Mouse (Mus musculus) lung, embryonic 14.5 days (tissue): ENCODE measurements around the gene Kctd6. TPM values are rescaled to one million over a fixed set of nuclear protein-coding genes. Genes with fewer than 3 reads are reported as not detected.

ENCODE experiments used
- ATAC-seq: fragments of 200-750 bp; cut with Nextera tagmentation; 2 replicates; pipeline ENCODE4 v1.8.0; 2017; ENCODE audit warnings: mild to moderate bottlenecking, moderate TSS enrichment, moderate library complexity; ENCODE audit not compliant: insufficient read depth
- DNase-seq: peaks from one replicate; pipeline ENCODE4 v3.0.0-alpha.2; 2015
- H3K27ac ChIP-seq: fragments of 300-500 bp; sonication (generic); 2 replicates; pipeline ENCODE4 v1.5.1; 2014; ENCODE audit warnings: low read depth, mild to moderate bottlenecking, moderate library complexity
- H3K27me3 ChIP-seq: fragments of 300-500 bp; sonication (generic); 2 replicates; pipeline ENCODE4 v1.6.1; 2014; ENCODE audit warnings: low read length, control low read depth; ENCODE audit not compliant: insufficient read depth
- H3K36me3 ChIP-seq: fragments of 300-500 bp; sonication (generic); 2 replicates; pipeline ENCODE4 v1.6.1; 2014; ENCODE audit warnings: control low read depth; ENCODE audit not compliant: insufficient read depth
- H3K4me1 ChIP-seq: fragments of 300-500 bp; sonication (generic); 2 replicates; pipeline ENCODE4 v1.6.1; 2014; ENCODE audit warnings: antibody characterized with exemption, control low read depth; ENCODE audit not compliant: insufficient read depth
- H3K4me2 ChIP-seq: fragments of 300-500 bp; sonication (generic); 2 replicates; pipeline ENCODE4 v1.6.1; 2014; ENCODE audit warnings: mild to moderate bottlenecking
- H3K4me3 ChIP-seq: fragments of 300-500 bp; sonication (generic); 2 replicates; pipeline ENCODE4 v1.5.1; 2014; ENCODE audit warnings: low read depth, low read length
- H3K9ac ChIP-seq: fragments of 300-500 bp; sonication (generic); 2 replicates; pipeline ENCODE4 v1.6.1; 2014
- H3K9me3 ChIP-seq: fragments of 300-500 bp; sonication (generic); 2 replicates; pipeline ENCODE4 v1.6.1; 2016; ENCODE audit warnings: low read depth, low read length, control low read depth
- CTCF ChIP-seq: IDR thresholded peaks from 2 replicates; pipeline ENCODE4 v1.5.1; 2016; ENCODE audit warnings: antibody characterized with exemption, low read depth
- WGBS: fragments of 180-500 bp; shearing (Covaris S2); extraction: QIAGEN DNeasy Blood & Tissue Kit; methylation state at CpG from one replicate; pipeline ENCODE4 v1.1.7; 2014; 5-methylcytosine and 5-hydroxymethylcytosine counted together
- polyA plus RNA-seq: library from polyadenylated mRNA; unstranded; fragments of >200 nt; fragmentation: Nextera tagmentation; extraction: Ambion mirVana; gene quantifications from 2 replicates; pipeline ENCODE4 v1.2.1, GENCODE M21; 2014

The Kctd6 gene
- polyA plus RNA-seq, 1 experiment from 2014 or later, result 16.6 TPM

DNA sequence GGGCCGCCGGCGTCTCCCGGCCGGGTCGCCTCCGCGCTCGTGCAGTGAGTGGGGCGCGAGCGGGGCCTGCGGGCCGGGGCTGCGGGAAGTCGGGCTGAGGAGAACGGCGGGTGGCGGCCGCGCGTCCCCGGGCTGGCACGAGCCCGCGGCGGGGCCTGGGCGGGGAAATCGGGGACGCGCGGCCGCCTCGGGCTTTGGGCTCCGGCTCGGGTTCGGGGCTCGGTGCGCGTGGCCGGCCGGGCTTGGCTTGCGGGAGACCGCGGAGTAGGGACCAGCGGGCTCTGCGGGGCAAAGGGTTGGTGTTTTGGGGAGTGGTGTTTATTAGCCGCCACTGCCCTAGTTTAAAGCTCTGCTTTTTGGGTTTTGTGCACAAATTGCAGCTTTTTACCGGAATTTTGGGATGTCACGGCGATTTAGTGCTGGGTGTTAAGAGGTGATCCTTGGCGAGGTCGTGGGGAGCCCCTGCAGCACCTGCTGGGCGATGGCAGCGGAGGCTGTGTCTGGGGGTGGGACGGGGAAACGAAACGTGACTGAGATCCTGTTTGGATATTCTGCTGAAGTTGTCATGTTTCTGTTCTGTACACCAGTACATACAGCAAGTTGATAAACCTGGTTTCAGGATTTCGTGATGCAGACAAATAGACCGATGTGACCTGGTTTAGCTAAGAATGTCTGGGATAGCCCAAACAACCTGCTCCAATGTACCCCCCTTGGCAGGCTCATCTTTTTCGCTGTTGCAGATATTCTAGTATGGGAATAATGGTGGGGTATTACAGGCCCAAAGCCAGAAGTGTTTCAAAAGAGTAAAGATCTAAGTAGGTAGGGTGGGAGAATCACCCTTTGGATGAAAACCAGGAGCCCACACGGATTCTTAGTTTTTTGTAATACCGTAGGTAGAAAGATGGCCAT is 613 bp downstream of the Kctd6 start:
- ATAC-seq, result peak; percentile 78
- Histone ChIP-seq H3K9me3 (no peaks in the 10 kb centered on the region), H3K4me1 (no peaks in the 10 kb centered on the region), H3K4me3 (peak overlapping the region; percentile 68), H3K9ac (peak overlapping the region; percentile 88), H3K36me3 (no peaks in the 10 kb centered on the region), H3K27ac (peak overlapping the region; percentile 86; the same call in 1 of the 2 replicates), H3K27me3 (no peaks in the 10 kb centered on the region), H3K4me2 (peak overlapping the region; percentile 91)
- DNase-seq, result peak; percentile 82
- TF ChIP-seq CTCF, result no peak
- WGBS, result 2% methylated on average over 48 of the region's 63 CpGs

- peak overlapping the region; percentile 68 for H3K4me3 ChIP-seq
- H3K36me3 ChIP-seq, result no peaks in the 10 kb centered on the region
- DNase-seq (peak; percentile 46), ATAC-seq (no peak)
- H3K27me3 ChIP-seq, result no peaks in the 10 kb centered on the region
- H3K9ac ChIP-seq, result peak overlapping the region; percentile 29; the same call in 1 of the 2 replicates
- no peaks in the 10 kb centered on the region for H3K9me3 ChIP-seq
- H3K4me1 ChIP-seq, result no peaks in the 10 kb centered on the region
- no peak overlapping the region for H3K27ac ChIP-seq
- 19% methylated on average over 21 of the region's 21 CpGs for WGBS
- peak overlapping the region; percentile 91 for H3K4me2 ChIP-seq
- no peak for TF ChIP-seq CTCF
Observed at GRCm38 (mm10) chr14:8215208-8215778, 1.4 kb downstream of the Kctd6 start.

- no peak for DNase-seq
Observed at GRCm38 (mm10) chr14:8216100-8216499, 2.2 kb downstream of the Kctd6 start.

DNA sequence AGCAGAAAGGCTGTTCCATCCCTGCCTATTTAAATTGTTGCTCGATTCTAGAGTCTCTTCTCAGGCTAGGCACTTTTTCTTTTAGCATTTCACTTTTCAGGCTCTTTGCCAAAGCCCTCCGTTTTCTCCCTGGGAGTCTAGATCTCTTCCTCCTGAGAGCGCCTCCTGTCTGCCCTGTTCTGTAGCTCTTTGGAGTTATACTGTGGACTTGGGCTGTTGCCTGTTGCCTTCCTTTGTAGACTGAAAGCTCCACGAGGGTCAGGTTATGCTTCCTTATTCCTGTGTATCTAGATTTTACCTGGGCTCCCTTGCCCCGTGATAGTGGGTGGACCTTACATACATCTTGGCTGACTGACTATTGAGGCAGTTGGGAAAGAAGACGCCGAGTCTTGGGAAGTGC is 4.3 kb downstream of the Kctd6 start:
- TF ChIP-seq CTCF, result 0 out of 2 replicates have a peak, but pooled peaks have one; percentile 7

More at GRCm38 (mm10) chr14:8216100-8216499, 2.2 kb downstream of the Kctd6 start:
- H3K4me3 ChIP-seq, result peak overlapping the region; percentile 68; the same call in 1 of the 2 replicates
- TF ChIP-seq CTCF, result no peak
- H3K9me3 ChIP-seq, result no peaks in the 10 kb centered on the region
- no peaks in the 10 kb centered on the region for H3K36me3 ChIP-seq
- no peak overlapping the region for H3K27ac ChIP-seq
- no peaks in the 10 kb centered on the region for H3K4me1 ChIP-seq
- WGBS, result 67% methylated on average over 5 of the region's 5 CpGs
- H3K9ac ChIP-seq, result no peak overlapping the region
- no peaks in the 10 kb centered on the region for H3K27me3 ChIP-seq
- no peak for ATAC-seq
- H3K4me2 ChIP-seq, result peak overlapping the region; percentile 91

GRCm38 (mm10) chr14:8218730-8219380 is 4.9 kb downstream of the Kctd6 start:
- WGBS, result 35% methylated on average over 10 of the region's 10 CpGs
- Histone ChIP-seq H3K9me3 (no peaks in the 10 kb centered on the region), H3K4me3 (no peak overlapping the region), H3K4me2 (no peak overlapping the region), H3K4me1 (no peaks in the 10 kb centered on the region), H3K27ac (no peak overlapping the region), H3K36me3 (peaks cover 8% of the 10 kb centered on the region; the same call in 1 of the 2 replicates), H3K9ac (no peak overlapping the region), H3K27me3 (no peaks in the 10 kb centered on the region)
- no peak for TF ChIP-seq CTCF
- ATAC-seq (no peak), DNase-seq (peak; percentile 15)

More for the DNA sequence above, 4.3 kb downstream of the Kctd6 start:
- Histone ChIP-seq H3K36me3 (peaks cover 7% of the 10 kb centered on the region; the same call in 1 of the 2 replicates), H3K4me1 (no peaks in the 10 kb centered on the region), H3K27me3 (no peaks in the 10 kb centered on the region), H3K4me3 (no peak overlapping the region), H3K27ac (no peak overlapping the region), H3K9ac (no peak overlapping the region), H3K4me2 (no peak overlapping the region), H3K9me3 (no peaks in the 10 kb centered on the region)
- 55% methylated on average over 7 of the region's 7 CpGs for WGBS
- ATAC-seq (no peak), DNase-seq (no peak)

- no peaks in the 10 kb centered on the region for H3K9me3 ChIP-seq
- DNase-seq (no peak), ATAC-seq (no peak)
- TF ChIP-seq CTCF, result no peak
- no peaks in the 10 kb centered on the region for H3K27me3 ChIP-seq
- no peak overlapping the region for H3K27ac ChIP-seq
- no peak overlapping the region for H3K4me3 ChIP-seq
- no peak overlapping the region for H3K9ac ChIP-seq
- WGBS, result 68% methylated on average over 11 of the region's 11 CpGs
- peaks cover 10% of the 10 kb centered on the region; the same call in 1 of the 2 replicates for H3K36me3 ChIP-seq
- no peak overlapping the region for H3K4me2 ChIP-seq
- H3K4me1 ChIP-seq, result no peaks in the 10 kb centered on the region
Observed at GRCm38 (mm10) chr14:8219876-8220275, 5.9 kb downstream of the Kctd6 start.
